Mouse (Mus musculus) forebrain, embryonic 15.5 days (tissue): ENCODE results near the gene Slc26a6. TPM values are rescaled to one million over a fixed set of nuclear protein-coding genes. Genes with fewer than 3 reads are reported as not detected.

Source experiments
- ATAC-seq: fragments of 200-750 bp; cut with Nextera tagmentation; replicated peaks from 2 replicates; pipeline ENCODE4 v1.8.0; 2017; ENCODE audit warnings: mild to moderate bottlenecking, moderate TSS enrichment, moderate library complexity
- H3K27ac ChIP-seq: fragments of 300-500 bp; sonication (generic); replicated peaks from 2 replicates; pipeline ENCODE4 v1.5.1; 2015; ENCODE audit warnings: mild to moderate bottlenecking, inconsistent platforms
- H3K27me3 ChIP-seq: fragments of 300-500 bp; sonication (generic); 2 replicates; pipeline ENCODE4 v1.6.1; 2015; ENCODE audit warnings: inconsistent platforms
- H3K36me3 ChIP-seq: fragments of 300-500 bp; sonication (generic); 2 replicates; pipeline ENCODE4 v1.6.1; 2015; ENCODE audit warnings: mild to moderate bottlenecking, inconsistent platforms
- H3K4me1 ChIP-seq: fragments of 300-500 bp; sonication (generic); 2 replicates; pipeline ENCODE4 v1.6.1; 2015; ENCODE audit warnings: inconsistent platforms
- H3K4me2 ChIP-seq: fragments of 300-500 bp; sonication (generic); replicated peaks from 2 replicates; pipeline ENCODE4 v1.6.1; 2015; ENCODE audit warnings: mild to moderate bottlenecking, inconsistent platforms
- H3K4me3 ChIP-seq: fragments of 300-500 bp; sonication (generic); 2 replicates; pipeline ENCODE4 v1.5.1; 2015; ENCODE audit warnings: mild to moderate bottlenecking, inconsistent platforms
- H3K9ac ChIP-seq: fragments of 300-500 bp; sonication (generic); replicated peaks from 2 replicates; pipeline ENCODE4 v1.6.1; 2015; ENCODE audit warnings: mild to moderate bottlenecking, inconsistent platforms
- H3K9me3 ChIP-seq: fragments of 300-500 bp; sonication (generic); 2 replicates; pipeline ENCODE4 v1.6.1; 2016; ENCODE audit warnings: inconsistent platforms
- WGBS: fragments of 180-500 bp; shearing (Covaris S2); methylation state at CpG from one replicate; pipeline ENCODE4 v1.1.7; 2015; ENCODE audit warnings: mixed read lengths; 5-methylcytosine and 5-hydroxymethylcytosine counted together
- polyA plus RNA-seq: library from polyadenylated mRNA; unstranded; fragments of >200 nt; fragmentation: Nextera tagmentation; extraction: Ambion mirVana; gene quantifications from 2 replicates; pipeline ENCODE4 v1.2.1, GENCODE M21; 2015

The Slc26a6 gene
- polyA plus RNA-seq, 1 experiment from 2014 or later: 9.8 TPM

GRCm38 (mm10) chr9:108853635-108854240, 655 bp downstream of the Slc26a6 start:
- peak; percentile 86 for ATAC-seq
- H3K4me1 ChIP-seq: peaks cover 15% of the 10 kb centered on the region
- WGBS: 2% methylated on average over 25 of the region's 25 CpGs
- H3K36me3 ChIP-seq: peaks cover 37% of the 10 kb centered on the region
- H3K4me3 ChIP-seq: peak overlapping the region; percentile 56
- peak overlapping the region; percentile 61 for H3K4me2 ChIP-seq
- H3K9ac ChIP-seq: peak overlapping the region; percentile 58
- no peaks in the 10 kb centered on the region for H3K27me3 ChIP-seq
- no peaks in the 10 kb centered on the region for H3K9me3 ChIP-seq
- H3K27ac ChIP-seq: peak overlapping the region; percentile 76

GRCm38 (mm10) chr9:108854241-108854696, 1.2 kb downstream of the Slc26a6 start:
- H3K9me3 ChIP-seq: no peaks in the 10 kb centered on the region
- no peaks in the 10 kb centered on the region for H3K27me3 ChIP-seq
- peaks cover 15% of the 10 kb centered on the region for H3K4me1 ChIP-seq
- peaks cover 32% of the 10 kb centered on the region for H3K36me3 ChIP-seq
- peak overlapping the region; percentile 76 for H3K27ac ChIP-seq
- peak; percentile 87 for ATAC-seq
- whole genome bisulfite sequencing: under 1% methylated on average over 28 of the region's 28 CpGs
- H3K4me3 ChIP-seq: peak overlapping the region; percentile 56
- H3K4me2 ChIP-seq: peak overlapping the region; percentile 61
- H3K9ac ChIP-seq: peak overlapping the region; percentile 58

DNA sequence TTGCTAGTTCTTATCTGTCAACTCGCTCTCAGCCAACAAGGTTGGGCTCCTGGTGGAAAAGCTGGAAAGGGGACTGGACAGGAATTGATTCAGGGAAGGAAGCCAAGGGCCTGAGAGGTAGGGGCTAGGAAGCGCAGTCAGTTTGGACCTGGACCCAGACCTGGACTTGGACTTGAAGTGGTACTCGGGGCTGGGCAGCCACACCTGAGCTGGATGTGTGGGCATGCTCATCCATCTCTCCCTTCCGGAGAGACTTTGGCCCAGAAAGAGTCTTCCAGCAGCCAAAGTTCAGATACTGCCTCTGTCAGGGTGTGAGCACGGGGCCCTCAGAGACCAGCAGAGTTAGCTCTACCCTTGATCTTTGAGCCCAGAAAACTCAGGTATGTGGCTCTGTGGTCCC, 2.3 kb downstream of the Slc26a6 start:
- H3K4me1 ChIP-seq: peaks cover 15% of the 10 kb centered on the region
- no peak overlapping the region for H3K4me3 ChIP-seq
- H3K27ac ChIP-seq: no peak overlapping the region
- no peak overlapping the region for H3K9ac ChIP-seq
- ATAC-seq: no peak
- H3K27me3 ChIP-seq: no peaks in the 10 kb centered on the region
- H3K36me3 ChIP-seq: peaks cover 24% of the 10 kb centered on the region
- WGBS: 61% methylated on average over 5 of the region's 5 CpGs
- H3K9me3 ChIP-seq: no peaks in the 10 kb centered on the region
- H3K4me2 ChIP-seq: peak overlapping the region; percentile 61; the same call in 1 of the 2 replicates

DNA sequence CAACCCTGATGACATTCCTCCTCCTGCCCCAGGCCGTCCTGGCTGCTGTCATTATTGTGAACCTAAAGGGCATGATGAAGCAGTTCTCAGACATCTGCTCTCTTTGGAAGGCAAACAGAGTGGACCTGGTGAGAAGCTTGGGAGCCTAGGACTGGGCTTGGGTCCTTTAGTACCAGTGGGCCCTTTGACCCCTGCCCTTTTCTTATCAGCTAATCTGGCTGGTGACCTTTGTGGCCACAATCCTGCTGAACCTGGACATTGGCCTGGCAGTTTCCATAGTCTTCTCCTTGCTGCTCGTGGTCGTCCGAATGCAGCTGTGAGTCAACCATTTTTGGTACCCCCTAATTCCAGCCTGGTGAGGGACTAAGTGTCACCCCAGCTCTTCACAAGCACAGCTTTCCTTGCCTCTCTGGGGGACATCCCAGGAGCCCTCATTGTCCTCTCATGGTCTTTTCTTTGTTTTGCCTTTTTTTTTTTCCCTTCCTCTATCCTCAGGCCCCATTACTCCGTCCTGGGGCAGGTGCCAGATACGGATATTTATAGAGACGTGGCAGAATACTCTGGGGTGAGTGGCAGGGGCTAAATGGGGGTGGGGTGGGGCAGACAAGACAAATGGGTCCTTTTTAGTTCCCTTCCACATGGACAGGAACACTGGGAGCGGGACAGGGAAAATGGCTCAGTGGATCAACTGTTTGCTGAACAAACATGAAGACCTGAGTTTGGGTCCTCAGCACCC, 5.9 kb downstream of the Slc26a6 start:
- ATAC-seq: no peak
- Histone ChIP-seq H3K9me3 (no peaks in the 10 kb centered on the region), H3K36me3 (0 out of 2 replicates have a peak, but pooled peaks cover 14% of the 10 kb centered on the region), H3K4me2 (no peak overlapping the region), H3K27me3 (no peaks in the 10 kb centered on the region), H3K4me3 (no peak overlapping the region), H3K4me1 (peaks cover 8% of the 10 kb centered on the region), H3K9ac (no peak overlapping the region), H3K27ac (no peak overlapping the region)
- 80% methylated on average over 8 of the region's 8 CpGs for WGBS

DNA sequence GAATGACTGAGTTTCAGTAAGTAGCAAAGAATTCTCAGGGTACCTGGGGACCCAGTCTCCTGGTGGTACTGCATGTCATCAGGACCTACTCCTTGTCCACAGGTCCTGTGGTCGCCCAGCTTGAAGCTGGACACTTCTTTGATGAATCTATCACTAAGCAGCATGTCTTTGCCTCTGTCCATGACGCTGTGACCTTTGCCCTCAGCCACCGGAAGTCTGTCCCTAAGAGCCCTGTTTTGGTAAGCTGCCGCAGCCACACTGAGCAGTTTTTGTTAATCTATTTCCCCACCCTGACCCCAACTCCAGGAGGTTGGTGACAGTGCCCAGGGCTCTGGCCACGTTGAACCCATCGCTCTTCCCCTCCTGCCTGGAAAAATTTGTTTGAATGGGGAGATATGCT, 59.2 kb downstream of the Slc26a6 start:
- H3K36me3 ChIP-seq: no peaks in the 10 kb centered on the region
- ATAC-seq: no peak
- H3K9me3 ChIP-seq: no peaks in the 10 kb centered on the region
- no peak overlapping the region for H3K4me3 ChIP-seq
- no peak overlapping the region for H3K9ac ChIP-seq
- 80% methylated on average over 6 of the region's 6 CpGs for WGBS
- no peak overlapping the region for H3K4me2 ChIP-seq
- no peaks in the 10 kb centered on the region for H3K27me3 ChIP-seq
- H3K27ac ChIP-seq: no peak overlapping the region
- H3K4me1 ChIP-seq: peaks cover 5% of the 10 kb centered on the region; the same call in 1 of the 2 replicates

DNA sequence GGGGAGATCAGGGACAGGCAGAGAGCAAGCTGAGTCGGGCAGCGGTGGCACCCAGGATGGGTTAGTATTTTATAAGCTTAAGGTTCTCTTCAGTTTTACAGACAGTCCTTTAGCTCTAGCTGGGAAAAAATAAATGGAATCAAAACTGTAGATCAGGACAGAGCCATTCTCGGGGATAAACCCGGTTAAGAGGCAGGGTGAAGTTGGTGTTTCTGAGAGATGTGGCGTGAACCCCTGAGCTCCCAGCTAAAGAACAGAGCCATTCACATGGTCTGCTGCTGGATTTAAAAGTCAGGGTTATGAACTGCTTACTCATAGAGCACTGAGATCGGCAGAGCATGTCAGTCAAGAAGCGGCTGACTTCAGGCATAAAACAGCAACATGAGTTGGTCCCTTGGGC, 60.1 kb downstream of the Slc26a6 start:
- no peak for ATAC-seq
- Histone ChIP-seq H3K4me1 (peaks cover 5% of the 10 kb centered on the region; the same call in 1 of the 2 replicates), H3K27ac (no peak overlapping the region), H3K4me2 (no peak overlapping the region), H3K36me3 (no peaks in the 10 kb centered on the region), H3K4me3 (no peak overlapping the region), H3K27me3 (no peaks in the 10 kb centered on the region), H3K9me3 (no peaks in the 10 kb centered on the region), H3K9ac (no peak overlapping the region)
- 88% methylated on average over 7 of the region's 7 CpGs for WGBS

GRCm38 (mm10) chr9:108913621-108914020, 60.5 kb downstream of the Slc26a6 start:
- Histone ChIP-seq H3K9me3 (no peaks in the 10 kb centered on the region), H3K9ac (no peak overlapping the region), H3K27ac (no peak overlapping the region), H3K4me2 (no peak overlapping the region), H3K36me3 (no peaks in the 10 kb centered on the region), H3K4me3 (no peak overlapping the region), H3K27me3 (no peaks in the 10 kb centered on the region), H3K4me1 (peaks cover 5% of the 10 kb centered on the region; the same call in 1 of the 2 replicates)
- no peak for ATAC-seq
- 79% methylated on average over 10 of the region's 10 CpGs for WGBS

DNA sequence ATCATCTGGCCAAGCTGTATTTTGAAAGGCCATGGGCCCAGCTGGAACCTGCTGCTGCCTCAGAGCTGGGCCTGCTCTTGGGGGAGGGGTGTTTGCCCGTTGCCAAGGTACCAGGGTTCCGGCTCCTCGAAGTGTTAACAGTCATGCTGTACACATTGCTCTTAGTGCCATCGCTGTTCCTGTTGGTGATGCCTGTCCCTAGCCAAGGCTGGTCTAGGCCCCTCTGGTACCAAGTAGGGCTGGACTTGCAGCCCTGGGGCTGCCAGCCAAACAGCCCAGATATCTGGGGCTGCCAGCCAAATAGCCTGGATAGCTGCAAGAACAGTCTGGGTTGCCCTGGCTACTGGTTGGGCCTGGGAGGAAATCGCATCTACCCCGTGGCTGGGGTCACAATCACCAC, 61.4 kb downstream of the Slc26a6 start, which contains the start of gene Tmem89:
Tmem89 (plus strand) TSS at position 129 of the 400 bp plus-strand sequence.
- no peak within 1 kb of the TSS for H3K27ac ChIP-seq
- no peak within 1 kb of the TSS for H3K9ac ChIP-seq
- H3K36me3 ChIP-seq: no peaks in the 10 kb centered on the region
- peaks cover 5% of the 10 kb centered on the region; the same call in 1 of the 2 replicates for H3K4me1 ChIP-seq
- peak; percentile 58; the same call in 1 of the 2 replicates for ATAC-seq
- no peaks in the 10 kb centered on the region for H3K27me3 ChIP-seq
- H3K4me2 ChIP-seq: no peak within 1 kb of the TSS
- H3K4me3 ChIP-seq: no peak within 1 kb of the TSS
- 60% methylated on average over 6 of the region's 6 CpGs for WGBS
- H3K9me3 ChIP-seq: no peaks in the 10 kb centered on the region

GRCm38 (mm10) chr9:108925897-108926296, 72.8 kb downstream of the Slc26a6 start:
- WGBS: 81% methylated on average over 8 of the region's 8 CpGs
- Histone ChIP-seq H3K9ac (no peak overlapping the region), H3K27ac (no peak overlapping the region)

DNA sequence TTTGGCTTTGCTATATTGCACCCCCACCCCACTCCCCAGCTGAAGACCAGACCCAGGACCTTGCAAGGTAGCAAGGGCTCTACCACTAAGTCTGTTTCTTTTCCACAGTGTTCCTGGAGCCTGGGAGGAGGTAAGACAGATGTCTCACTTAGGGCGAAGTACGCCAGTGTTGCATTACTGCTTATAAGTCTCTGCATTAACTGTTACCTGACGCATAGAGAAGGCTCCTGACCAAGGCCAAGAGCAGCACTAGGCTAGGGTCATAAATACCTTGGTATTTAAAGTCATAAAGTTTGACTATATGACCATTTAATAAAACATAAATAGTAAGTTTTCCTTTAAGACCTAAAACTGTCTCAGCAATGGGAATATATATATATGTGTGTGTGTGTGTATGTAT, 75.3 kb downstream of the Slc26a6 start:
- Histone ChIP-seq H3K4me3 (no peak overlapping the region), H3K9ac (no peak overlapping the region), H3K27me3 (no peaks in the 10 kb centered on the region), H3K36me3 (no peaks in the 10 kb centered on the region), H3K27ac (no peak overlapping the region), H3K4me1 (no peaks in the 10 kb centered on the region), H3K9me3 (no peaks in the 10 kb centered on the region), H3K4me2 (no peak overlapping the region)
- WGBS: 88% methylated on average over 3 of the region's 3 CpGs
- no peak for ATAC-seq

More at GRCm38 (mm10) chr9:108925897-108926296, 72.8 kb downstream of the Slc26a6 start:
- no peak for ATAC-seq
- Histone ChIP-seq H3K4me1 (no peaks in the 10 kb centered on the region), H3K4me2 (no peak overlapping the region), H3K4me3 (no peak overlapping the region), H3K36me3 (no peaks in the 10 kb centered on the region), H3K9me3 (no peaks in the 10 kb centered on the region), H3K27me3 (no peaks in the 10 kb centered on the region)

GRCm38 (mm10) chr9:108935991-108936390, 82.9 kb downstream of the Slc26a6 start:
- WGBS: 14% methylated on average over 3 of the region's 3 CpGs
- ATAC-seq: no peak; the same call in 1 of the 2 replicates
- Histone ChIP-seq H3K9ac (0 out of 2 replicates have a peak overlapping the region, but pooled peaks have one; percentile 82), H3K4me2 (peak overlapping the region; percentile 30), H3K4me1 (peaks cover 9% of the 10 kb centered on the region), H3K9me3 (no peaks in the 10 kb centered on the region), H3K4me3 (peak overlapping the region; percentile 96), H3K36me3 (peaks cover 27% of the 10 kb centered on the region), H3K27ac (no peak overlapping the region), H3K27me3 (no peaks in the 10 kb centered on the region)
